Mouse (Mus musculus) hindbrain, embryonic 10.5 days (tissue): ENCODE results near the gene Dip2b. TPM values are rescaled to one million over a fixed set of nuclear protein-coding genes. Genes with fewer than 3 reads are reported as not detected.

ENCODE experiments used
- DNase-seq: peaks from one replicate; pipeline ENCODE4 v3.0.0-alpha.2; 2017; ENCODE audit warnings: low spot score
- H3K27ac ChIP-seq: fragments of 300-500 bp; sonication (generic); 2 replicates; pipeline ENCODE4 v1.5.1; 2016; ENCODE audit warnings: mild to moderate bottlenecking, moderate library complexity
- H3K27me3 ChIP-seq: fragments of 300-500 bp; sonication (generic); 2 replicates; pipeline ENCODE4 v1.6.1; 2016; ENCODE audit warnings: mild to moderate bottlenecking; ENCODE audit not compliant: poor library complexity, insufficient read depth, severe bottlenecking
- H3K36me3 ChIP-seq: fragments of 300-500 bp; sonication (generic); 2 replicates; pipeline ENCODE4 v1.6.1; 2016; ENCODE audit warnings: mild to moderate bottlenecking, moderate library complexity
- H3K4me1 ChIP-seq: fragments of 300-500 bp; sonication (generic); replicated peaks from 2 replicates; pipeline ENCODE4 v1.6.1; 2016; ENCODE audit warnings: mild to moderate bottlenecking
- H3K4me3 ChIP-seq: fragments of 300-500 bp; sonication (generic); 2 replicates; pipeline ENCODE4 v1.5.1; 2016; ENCODE audit warnings: mild to moderate bottlenecking, moderate library complexity
- H3K9me3 ChIP-seq: fragments of 300-500 bp; sonication (generic); 2 replicates; pipeline ENCODE4 v1.6.1; 2016; ENCODE audit warnings: mild to moderate bottlenecking, moderate library complexity
- WGBS: fragments of 180-500 bp; shearing (Covaris S2); methylation state at CpG from one replicate; pipeline ENCODE4 v1.1.7; 2016; 5-methylcytosine and 5-hydroxymethylcytosine counted together
- polyA plus RNA-seq: library from polyadenylated mRNA; unstranded; fragments of >200 nt; fragmentation: Nextera tagmentation; extraction: Ambion mirVana; gene quantifications from 2 replicates; pipeline ENCODE4 v1.2.1, GENCODE M21; 2016

The Dip2b gene
- polyA plus RNA-seq, 1 experiment from 2014 or later, result 18.9 TPM

GRCm38 (mm10) chr15:100076362-100076761 lies 37.9 kb downstream of the Dip2b start:
- H3K4me1 ChIP-seq, result peaks cover 50% of the 10 kb centered on the region

GRCm38 (mm10) chr15:100080833-100081477 lies 42.5 kb downstream of the Dip2b start:
- Histone ChIP-seq H3K27me3 (no peaks in the 10 kb centered on the region), H3K4me3 (no peak overlapping the region), H3K9me3 (no peaks in the 10 kb centered on the region), H3K27ac (no peak overlapping the region), H3K36me3 (0 out of 2 replicates have a peak, but pooled peaks cover 3% of the 10 kb centered on the region), H3K4me1 (peaks cover 36% of the 10 kb centered on the region)
- 60% methylated on average over 1 of the region's 1 CpGs for WGBS
- no peak for DNase-seq

More at GRCm38 (mm10) chr15:100076362-100076761, 37.9 kb downstream of the Dip2b start:
- Histone ChIP-seq H3K4me3 (no peak overlapping the region), H3K9me3 (no peaks in the 10 kb centered on the region), H3K27ac (no peak overlapping the region), H3K27me3 (no peaks in the 10 kb centered on the region), H3K36me3 (0 out of 2 replicates have a peak, but pooled peaks cover 3% of the 10 kb centered on the region)
- DNase-seq, result no peak
- 80% methylated on average over 4 of the region's 4 CpGs for WGBS

- Histone ChIP-seq H3K27ac (0 out of 2 replicates have a peak overlapping the region, but pooled peaks have one; percentile 18), H3K27me3 (no peaks in the 10 kb centered on the region), H3K36me3 (0 out of 2 replicates have a peak, but pooled peaks cover under 1% of the 10 kb centered on the region), H3K4me3 (no peak overlapping the region), H3K9me3 (no peaks in the 10 kb centered on the region), H3K4me1 (peaks cover 31% of the 10 kb centered on the region)
- no peak for DNase-seq
- 81% methylated on average over 6 of the region's 6 CpGs for WGBS
Measured at GRCm38 (mm10) chr15:100081478-100081998, 43.1 kb downstream of the Dip2b start.

GRCm38 (mm10) chr15:100082052-100082451 lies 43.6 kb downstream of the Dip2b start:
- no peaks in the 10 kb centered on the region for H3K36me3 ChIP-seq
- DNase-seq, result no peak
- H3K4me3 ChIP-seq, result no peak overlapping the region
- no peaks in the 10 kb centered on the region for H3K9me3 ChIP-seq
- 66% methylated on average over 8 of the region's 8 CpGs for WGBS
- H3K4me1 ChIP-seq, result peaks cover 29% of the 10 kb centered on the region
- H3K27ac ChIP-seq, result 0 out of 2 replicates have a peak overlapping the region, but pooled peaks have one; percentile 18
- H3K27me3 ChIP-seq, result no peaks in the 10 kb centered on the region

- no peak for DNase-seq
- H3K4me1 ChIP-seq, result peaks cover 29% of the 10 kb centered on the region
- no peak overlapping the region for H3K27ac ChIP-seq
- H3K4me3 ChIP-seq, result no peak overlapping the region
- no peaks in the 10 kb centered on the region for H3K36me3 ChIP-seq
- 95% methylated on average over 5 of the region's 5 CpGs for WGBS
- H3K27me3 ChIP-seq, result no peaks in the 10 kb centered on the region
- no peaks in the 10 kb centered on the region for H3K9me3 ChIP-seq
Measured at GRCm38 (mm10) chr15:100082733-100083132, 44.3 kb downstream of the Dip2b start.

- no peaks in the 10 kb centered on the region for H3K36me3 ChIP-seq
- H3K4me1 ChIP-seq, result peaks cover 33% of the 10 kb centered on the region
- DNase-seq, result no peak
- WGBS, result 80% methylated on average over 6 of the region's 6 CpGs
- no peak overlapping the region for H3K4me3 ChIP-seq
- no peaks in the 10 kb centered on the region for H3K27me3 ChIP-seq
- no peaks in the 10 kb centered on the region for H3K9me3 ChIP-seq
- no peak overlapping the region for H3K27ac ChIP-seq
Measured at GRCm38 (mm10) chr15:100083882-100084281, 45.4 kb downstream of the Dip2b start.

GRCm38 (mm10) chr15:100084882-100085281 lies 46.4 kb downstream of the Dip2b start:
- peaks cover 37% of the 10 kb centered on the region for H3K4me1 ChIP-seq
- no peak overlapping the region for H3K4me3 ChIP-seq
- no peaks in the 10 kb centered on the region for H3K36me3 ChIP-seq
- H3K9me3 ChIP-seq, result no peaks in the 10 kb centered on the region
- no peaks in the 10 kb centered on the region for H3K27me3 ChIP-seq
- no peak overlapping the region for H3K27ac ChIP-seq
- 84% methylated on average over 4 of the region's 4 CpGs for WGBS
- DNase-seq, result no peak

- H3K27ac ChIP-seq, result peak overlapping the region; percentile 35; the same call in 1 of the 2 replicates
- 91% methylated on average over 7 of the region's 7 CpGs for WGBS
- H3K9me3 ChIP-seq, result no peaks in the 10 kb centered on the region
- no peak overlapping the region for H3K4me3 ChIP-seq
- peaks cover 36% of the 10 kb centered on the region for H3K4me1 ChIP-seq
- no peaks in the 10 kb centered on the region for H3K27me3 ChIP-seq
- no peak for DNase-seq
- no peaks in the 10 kb centered on the region for H3K36me3 ChIP-seq
Measured at GRCm38 (mm10) chr15:100088021-100088420, 49.6 kb downstream of the Dip2b start.

GRCm38 (mm10) chr15:100089645-100090053 lies 51.2 kb downstream of the Dip2b start:
- Histone ChIP-seq H3K9me3 (no peaks in the 10 kb centered on the region), H3K4me1 (peaks cover 38% of the 10 kb centered on the region), H3K27ac (peak overlapping the region; percentile 62; the same call in 1 of the 2 replicates), H3K36me3 (no peaks in the 10 kb centered on the region), H3K27me3 (no peaks in the 10 kb centered on the region), H3K4me3 (no peak overlapping the region)
- peak; percentile 60 for DNase-seq
- 33% methylated on average over 8 of the region's 8 CpGs for WGBS

- no peak overlapping the region for H3K4me3 ChIP-seq
- no peaks in the 10 kb centered on the region for H3K9me3 ChIP-seq
- WGBS, result 68% methylated on average over 8 of the region's 8 CpGs
- H3K36me3 ChIP-seq, result no peaks in the 10 kb centered on the region
- no peak for DNase-seq
- H3K27me3 ChIP-seq, result no peaks in the 10 kb centered on the region
- H3K27ac ChIP-seq, result peak overlapping the region; percentile 64
- peaks cover 39% of the 10 kb centered on the region for H3K4me1 ChIP-seq
Measured at GRCm38 (mm10) chr15:100091818-100092217, 53.4 kb downstream of the Dip2b start.

- no peaks in the 10 kb centered on the region for H3K9me3 ChIP-seq
- WGBS, result 59% methylated on average over 16 of the region's 16 CpGs
- H3K27ac ChIP-seq, result peak overlapping the region; percentile 64
- H3K27me3 ChIP-seq, result no peaks in the 10 kb centered on the region
- H3K4me1 ChIP-seq, result peaks cover 39% of the 10 kb centered on the region
- H3K4me3 ChIP-seq, result no peak overlapping the region
- no peaks in the 10 kb centered on the region for H3K36me3 ChIP-seq
- DNase-seq, result no peak
Measured at GRCm38 (mm10) chr15:100092258-100092657, 53.8 kb downstream of the Dip2b start.

GRCm38 (mm10) chr15:100096587-100097428 lies 58.3 kb downstream of the Dip2b start:
- Histone ChIP-seq H3K27ac (no peak overlapping the region), H3K36me3 (no peaks in the 10 kb centered on the region), H3K4me1 (peaks cover 46% of the 10 kb centered on the region), H3K4me3 (no peak overlapping the region), H3K27me3 (no peaks in the 10 kb centered on the region), H3K9me3 (no peaks in the 10 kb centered on the region)
- no peak for DNase-seq
- WGBS, result 91% methylated on average over 7 of the region's 7 CpGs

- no peak overlapping the region for H3K27ac ChIP-seq
- no peak overlapping the region for H3K4me3 ChIP-seq
- no peaks in the 10 kb centered on the region for H3K9me3 ChIP-seq
- WGBS, result 70% methylated on average over 7 of the region's 7 CpGs
- H3K36me3 ChIP-seq, result no peaks in the 10 kb centered on the region
- DNase-seq, result no peak
- H3K4me1 ChIP-seq, result peaks cover 30% of the 10 kb centered on the region
- no peaks in the 10 kb centered on the region for H3K27me3 ChIP-seq
Measured at GRCm38 (mm10) chr15:100100336-100100735, 61.9 kb downstream of the Dip2b start.
